Mouse (Mus musculus) lung, embryonic 14.5 days (tissue): ENCODE results near the gene 5830473C10Rik. TPM values are rescaled to one million over a fixed set of nuclear protein-coding genes. Genes with fewer than 3 reads are reported as not detected.
"Not testable (repeated sequence)": the region's sequence is repeated elsewhere in the genome, so short reads cannot be mapped to it uniquely, and the experiment has no call there.

Experiments
- ATAC-seq: fragments of 200-750 bp; cut with Nextera tagmentation; 2 replicates; pipeline ENCODE4 v1.8.0; 2017; ENCODE audit warnings: mild to moderate bottlenecking, moderate TSS enrichment, moderate library complexity; ENCODE audit not compliant: insufficient read depth
- DNase-seq: peaks from one replicate; pipeline ENCODE4 v3.0.0-alpha.2; 2015
- H3K27ac ChIP-seq: fragments of 300-500 bp; sonication (generic); 2 replicates; pipeline ENCODE4 v1.5.1; 2014; ENCODE audit warnings: low read depth, mild to moderate bottlenecking, moderate library complexity
- H3K27me3 ChIP-seq: fragments of 300-500 bp; sonication (generic); 2 replicates; pipeline ENCODE4 v1.6.1; 2014; ENCODE audit warnings: low read length, control low read depth; ENCODE audit not compliant: insufficient read depth
- H3K36me3 ChIP-seq: fragments of 300-500 bp; sonication (generic); 2 replicates; pipeline ENCODE4 v1.6.1; 2014; ENCODE audit warnings: control low read depth; ENCODE audit not compliant: insufficient read depth
- H3K4me1 ChIP-seq: fragments of 300-500 bp; sonication (generic); 2 replicates; pipeline ENCODE4 v1.6.1; 2014; ENCODE audit warnings: antibody characterized with exemption, control low read depth; ENCODE audit not compliant: insufficient read depth
- H3K4me2 ChIP-seq: fragments of 300-500 bp; sonication (generic); 2 replicates; pipeline ENCODE4 v1.6.1; 2014; ENCODE audit warnings: mild to moderate bottlenecking
- H3K4me3 ChIP-seq: fragments of 300-500 bp; sonication (generic); 2 replicates; pipeline ENCODE4 v1.5.1; 2014; ENCODE audit warnings: low read depth, low read length
- H3K9ac ChIP-seq: fragments of 300-500 bp; sonication (generic); 2 replicates; pipeline ENCODE4 v1.6.1; 2014
- H3K9me3 ChIP-seq: fragments of 300-500 bp; sonication (generic); 2 replicates; pipeline ENCODE4 v1.6.1; 2016; ENCODE audit warnings: low read depth, low read length, control low read depth
- CTCF ChIP-seq: IDR thresholded peaks from 2 replicates; pipeline ENCODE4 v1.5.1; 2016; ENCODE audit warnings: antibody characterized with exemption, low read depth
- WGBS: fragments of 180-500 bp; shearing (Covaris S2); extraction: QIAGEN DNeasy Blood & Tissue Kit; methylation state at CpG from one replicate; pipeline ENCODE4 v1.1.7; 2014; 5-methylcytosine and 5-hydroxymethylcytosine counted together
- polyA plus RNA-seq: library from polyadenylated mRNA; unstranded; fragments of >200 nt; fragmentation: Nextera tagmentation; extraction: Ambion mirVana; gene quantifications from 2 replicates; pipeline ENCODE4 v1.2.1, GENCODE M21; 2014

5830473C10Rik gene
- polyA plus RNA-seq, 1 experiment from 2014 or later, result 0.30 TPM

DNA sequence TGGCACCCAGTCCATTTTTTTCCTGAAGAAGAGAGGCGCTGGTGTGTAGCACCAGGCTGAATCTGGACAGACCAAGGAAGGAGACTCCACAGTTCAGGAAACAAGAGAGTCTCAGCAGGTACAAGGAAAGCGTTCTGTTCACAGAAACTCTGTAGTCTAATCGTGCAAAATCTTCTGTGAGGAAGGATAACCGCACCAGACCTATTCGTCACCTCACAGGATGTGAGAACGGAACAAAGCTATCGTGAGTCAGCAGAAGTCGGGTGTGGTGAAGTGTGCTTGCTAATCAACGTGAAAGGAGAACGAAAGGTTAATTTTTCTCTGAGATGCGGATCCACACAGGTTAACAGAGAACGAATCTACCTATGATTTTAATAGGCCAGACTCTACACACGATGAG is 34.0 kb downstream of the 5830473C10Rik start:
- Histone ChIP-seq H3K4me1 (no peaks in the 10 kb centered on the region), H3K4me2 (no peak overlapping the region), H3K9ac (no peak overlapping the region), H3K9me3 (no peaks in the 10 kb centered on the region), H3K4me3 (no peak overlapping the region), H3K27me3 (no peaks in the 10 kb centered on the region), H3K27ac (no peak overlapping the region), H3K36me3 (no peaks in the 10 kb centered on the region)
- DNase-seq (no peak), ATAC-seq (no peak)
- 80% methylated on average over 13 of the region's 13 CpGs for WGBS
- no peak for TF ChIP-seq CTCF

DNA sequence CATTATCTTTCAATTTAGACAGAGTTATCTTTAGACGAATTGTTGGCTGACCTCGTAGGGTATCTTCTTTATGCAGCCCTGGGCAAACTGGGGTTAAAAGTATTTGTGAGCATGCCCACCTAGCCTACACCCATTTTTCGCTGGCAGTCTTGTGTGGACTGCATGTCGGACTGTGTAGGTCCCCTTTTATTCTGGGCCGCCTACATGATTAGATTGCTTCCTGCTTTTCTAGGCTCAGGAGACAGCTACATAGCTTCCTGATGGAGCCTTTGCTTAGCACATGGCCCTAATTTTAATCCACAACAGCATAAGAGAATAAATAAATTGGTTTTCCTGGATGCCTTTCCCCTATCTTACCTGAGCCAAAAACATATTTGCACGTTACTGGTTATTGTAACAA is 35.2 kb downstream of the 5830473C10Rik start:
- WGBS, result 67% methylated on average over 6 of the region's 6 CpGs
- Histone ChIP-seq H3K27me3 (no peaks in the 10 kb centered on the region), H3K36me3 (no peaks in the 10 kb centered on the region), H3K9me3 (no peaks in the 10 kb centered on the region), H3K27ac (no peak overlapping the region), H3K4me1 (no peaks in the 10 kb centered on the region), H3K4me3 (no peak overlapping the region), H3K9ac (no peak overlapping the region), H3K4me2 (no peak overlapping the region)
- ATAC-seq (no peak), DNase-seq (no peak)
- TF ChIP-seq CTCF, result no peak

DNA sequence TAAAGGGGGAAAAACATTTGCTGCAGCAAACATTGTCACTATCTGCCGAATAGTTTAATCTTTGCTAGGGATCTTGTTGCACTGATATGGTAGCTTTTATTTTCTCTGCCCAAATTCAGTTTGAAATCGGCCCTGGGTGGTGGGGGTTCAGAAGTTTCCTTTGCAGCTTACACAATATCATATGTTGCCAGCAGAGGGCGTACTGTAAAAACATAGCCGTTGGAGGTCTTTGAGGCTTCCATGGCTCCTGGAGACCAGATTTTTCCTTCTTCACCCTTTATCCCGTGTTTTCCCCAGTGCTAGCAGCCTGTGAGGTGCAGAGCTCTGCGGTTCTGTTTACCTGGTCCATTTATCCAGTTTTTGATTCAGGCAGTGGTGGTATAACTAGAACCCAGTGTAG is 40.6 kb downstream of the 5830473C10Rik start:
- H3K27ac ChIP-seq, result no peak overlapping the region
- no peaks in the 10 kb centered on the region for H3K36me3 ChIP-seq
- no peak overlapping the region for H3K4me2 ChIP-seq
- peak; percentile 90 for DNase-seq
- WGBS, result 17% methylated on average over 6 of the region's 6 CpGs
- ATAC-seq, result no peak
- H3K9ac ChIP-seq, result no peak overlapping the region
- H3K4me1 ChIP-seq, result peaks cover 11% of the 10 kb centered on the region; the same call in 1 of the 2 replicates
- H3K4me3 ChIP-seq, result no peak overlapping the region
- no peaks in the 10 kb centered on the region for H3K27me3 ChIP-seq
- TF ChIP-seq CTCF, result peak; percentile 79
- no peaks in the 10 kb centered on the region for H3K9me3 ChIP-seq

DNA sequence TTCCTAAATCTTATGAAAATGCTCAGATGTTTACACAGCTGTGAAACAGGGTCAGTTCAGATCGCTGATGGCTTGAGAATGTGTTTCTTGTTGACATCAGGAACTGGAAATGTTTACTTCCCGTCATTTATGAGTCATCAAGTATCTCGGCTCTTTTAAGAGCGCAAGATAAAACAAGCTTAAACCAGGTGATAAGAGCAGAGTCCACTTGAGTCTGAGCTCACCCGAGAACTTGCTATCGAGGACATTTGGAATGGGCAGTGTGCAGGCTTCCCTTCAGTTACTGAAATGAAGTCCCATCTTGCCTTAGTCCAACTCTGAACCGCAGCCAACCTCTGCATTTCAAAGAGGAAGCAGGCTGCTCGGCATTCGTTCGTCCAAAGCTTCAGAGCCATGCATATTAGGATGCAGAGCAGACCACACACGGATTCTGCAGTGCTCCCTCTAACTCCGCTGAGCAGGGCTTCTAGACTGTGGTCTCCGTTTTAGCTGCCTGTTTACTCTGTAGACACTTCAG is 42.6 kb downstream of the 5830473C10Rik start:
- no peaks in the 10 kb centered on the region for H3K27me3 ChIP-seq
- H3K9ac ChIP-seq, result no peak overlapping the region
- no peaks in the 10 kb centered on the region for H3K36me3 ChIP-seq
- no peaks in the 10 kb centered on the region for H3K9me3 ChIP-seq
- ATAC-seq (peak; percentile 77), DNase-seq (peak; percentile 86)
- 5% methylated on average over 13 of the region's 13 CpGs for WGBS
- peak overlapping the region; percentile 68 for H3K27ac ChIP-seq
- no peak overlapping the region for H3K4me3 ChIP-seq
- TF ChIP-seq CTCF, result no peak
- H3K4me1 ChIP-seq, result peaks cover 16% of the 10 kb centered on the region; the same call in 1 of the 2 replicates
- peak overlapping the region; percentile 52 for H3K4me2 ChIP-seq

DNA sequence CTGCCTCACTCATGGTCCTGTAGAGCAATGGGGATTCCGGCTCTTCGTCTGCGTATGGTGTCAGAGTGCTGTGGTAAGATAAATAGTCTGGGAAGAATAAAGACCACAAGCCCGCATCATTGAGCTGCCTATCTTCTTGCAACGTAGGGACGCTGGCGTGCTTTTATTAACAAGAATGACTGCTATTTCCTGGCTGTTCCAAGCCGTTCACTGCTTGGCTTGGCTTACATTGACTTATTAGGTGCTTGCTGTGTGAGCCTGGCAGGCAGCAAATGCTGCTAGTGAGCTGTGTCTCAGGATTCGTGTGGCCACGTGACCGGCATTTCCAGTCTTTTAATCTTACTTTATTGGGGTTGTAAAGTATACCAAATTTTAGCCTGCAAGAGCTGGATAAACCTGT is 48.0 kb downstream of the 5830473C10Rik start:
- H3K4me1 ChIP-seq, result peaks cover 11% of the 10 kb centered on the region; the same call in 1 of the 2 replicates
- H3K36me3 ChIP-seq, result no peaks in the 10 kb centered on the region
- no peaks in the 10 kb centered on the region for H3K27me3 ChIP-seq
- no peak overlapping the region for H3K4me3 ChIP-seq
- no peak overlapping the region; the same call in 1 of the 2 replicates for H3K4me2 ChIP-seq
- no peak overlapping the region for H3K27ac ChIP-seq
- no peaks in the 10 kb centered on the region for H3K9me3 ChIP-seq
- peak; percentile 87 for ATAC-seq
- WGBS, result 30% methylated on average over 11 of the region's 11 CpGs
- H3K9ac ChIP-seq, result no peak overlapping the region
- DNase-seq, result peak; percentile 86
- TF ChIP-seq CTCF, result no peak

DNA sequence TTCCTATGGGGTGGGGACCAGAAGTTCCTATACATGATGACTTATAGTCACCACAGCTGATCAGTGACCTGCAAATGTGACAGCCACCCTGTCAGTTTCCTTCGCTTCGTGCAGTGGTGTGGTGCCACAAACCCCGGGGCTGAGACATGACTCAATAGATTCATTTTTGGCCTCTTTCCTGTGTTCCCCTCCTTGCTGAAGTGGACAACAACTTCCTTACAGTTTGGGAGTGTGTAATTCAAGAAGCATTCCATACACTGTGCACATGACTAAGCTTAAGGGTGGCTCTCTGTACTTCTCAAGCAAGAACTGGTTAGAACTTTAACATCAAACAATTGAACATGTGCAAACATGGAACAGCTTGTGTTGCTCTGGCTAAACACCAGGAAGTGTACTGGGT is 50.5 kb downstream of the 5830473C10Rik start:
- Histone ChIP-seq H3K36me3 (no peaks in the 10 kb centered on the region), H3K9ac (no peak overlapping the region), H3K27me3 (no peaks in the 10 kb centered on the region), H3K9me3 (no peaks in the 10 kb centered on the region), H3K27ac (no peak overlapping the region), H3K4me2 (no peak overlapping the region), H3K4me3 (no peak overlapping the region), H3K4me1 (peaks cover 7% of the 10 kb centered on the region; the same call in 1 of the 2 replicates)
- ATAC-seq (no peak), DNase-seq (no peak)
- TF ChIP-seq CTCF, result no peak
- WGBS, result 78% methylated on average over 3 of the region's 3 CpGs

DNA sequence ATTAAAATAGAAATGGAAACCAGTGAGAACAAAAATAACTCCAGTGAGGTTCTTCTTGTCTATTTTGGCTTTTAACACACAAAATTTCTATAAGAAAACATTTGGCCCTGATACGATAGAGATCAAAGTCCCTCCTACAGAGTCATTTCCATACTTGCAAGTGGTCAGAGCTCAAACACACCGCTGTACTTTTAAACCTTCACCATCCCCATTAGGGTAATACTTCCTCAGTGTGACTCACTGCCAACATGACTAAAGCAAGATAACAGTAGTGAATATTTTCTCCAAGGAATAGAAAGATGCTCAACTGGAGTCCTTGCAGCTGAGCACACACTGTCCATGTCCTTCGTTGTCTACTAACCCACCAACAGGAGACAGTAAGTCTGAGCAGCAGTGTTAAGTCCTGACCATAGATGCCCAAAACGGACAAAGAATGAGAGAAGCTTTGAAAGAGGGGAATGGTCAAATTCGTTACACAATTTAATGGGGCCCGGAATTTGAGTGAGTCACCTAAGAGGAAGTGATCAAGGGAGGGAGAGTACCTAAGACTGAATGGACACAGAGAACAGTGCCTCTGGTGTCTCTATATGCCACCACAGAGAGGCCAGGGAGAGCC is 51.2 kb downstream of the 5830473C10Rik start:
- peaks cover 7% of the 10 kb centered on the region; the same call in 1 of the 2 replicates for H3K4me1 ChIP-seq
- no peak overlapping the region for H3K9ac ChIP-seq
- no peaks in the 10 kb centered on the region for H3K27me3 ChIP-seq
- no peak overlapping the region for H3K4me2 ChIP-seq
- no peak for ATAC-seq
- no peak overlapping the region for H3K4me3 ChIP-seq
- WGBS, result 79% methylated on average over 6 of the region's 6 CpGs
- H3K36me3 ChIP-seq, result no peaks in the 10 kb centered on the region
- no peak for DNase-seq
- H3K27ac ChIP-seq, result no peak overlapping the region
- no peaks in the 10 kb centered on the region for H3K9me3 ChIP-seq
- TF ChIP-seq CTCF, result no peak

DNA sequence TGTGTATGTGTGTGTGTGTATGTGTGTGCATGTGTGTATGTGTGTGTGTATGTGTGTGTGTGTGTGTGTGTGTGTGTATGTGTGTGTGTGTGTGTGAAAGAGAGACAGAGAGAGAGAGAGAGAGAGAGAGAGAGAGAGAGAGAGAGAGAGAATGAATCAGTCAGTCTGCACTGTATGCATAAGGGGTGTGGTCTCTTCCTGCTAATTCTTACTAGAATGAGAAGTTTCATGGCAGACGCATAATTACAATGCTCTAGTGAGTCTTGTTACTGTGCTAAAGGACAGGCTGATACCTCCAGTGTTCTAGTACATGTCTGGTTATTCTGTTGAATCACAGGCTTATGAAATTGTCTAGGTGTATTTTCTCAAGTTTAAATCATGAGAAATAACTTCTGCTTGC is 51.8 kb downstream of the 5830473C10Rik start:
- 76% methylated on average over 1 of the region's 1 CpGs for WGBS
- not testable (repeated sequence) for H3K9me3 ChIP-seq, DNase-seq, H3K4me3 ChIP-seq, H3K27me3 ChIP-seq, H3K4me2 ChIP-seq, H3K27ac ChIP-seq, ATAC-seq, H3K36me3 ChIP-seq, H3K9ac ChIP-seq, H3K4me1 ChIP-seq
